8 mouse cellular contexts compared by ENCODE assay signal in the genomic region with DNA sequence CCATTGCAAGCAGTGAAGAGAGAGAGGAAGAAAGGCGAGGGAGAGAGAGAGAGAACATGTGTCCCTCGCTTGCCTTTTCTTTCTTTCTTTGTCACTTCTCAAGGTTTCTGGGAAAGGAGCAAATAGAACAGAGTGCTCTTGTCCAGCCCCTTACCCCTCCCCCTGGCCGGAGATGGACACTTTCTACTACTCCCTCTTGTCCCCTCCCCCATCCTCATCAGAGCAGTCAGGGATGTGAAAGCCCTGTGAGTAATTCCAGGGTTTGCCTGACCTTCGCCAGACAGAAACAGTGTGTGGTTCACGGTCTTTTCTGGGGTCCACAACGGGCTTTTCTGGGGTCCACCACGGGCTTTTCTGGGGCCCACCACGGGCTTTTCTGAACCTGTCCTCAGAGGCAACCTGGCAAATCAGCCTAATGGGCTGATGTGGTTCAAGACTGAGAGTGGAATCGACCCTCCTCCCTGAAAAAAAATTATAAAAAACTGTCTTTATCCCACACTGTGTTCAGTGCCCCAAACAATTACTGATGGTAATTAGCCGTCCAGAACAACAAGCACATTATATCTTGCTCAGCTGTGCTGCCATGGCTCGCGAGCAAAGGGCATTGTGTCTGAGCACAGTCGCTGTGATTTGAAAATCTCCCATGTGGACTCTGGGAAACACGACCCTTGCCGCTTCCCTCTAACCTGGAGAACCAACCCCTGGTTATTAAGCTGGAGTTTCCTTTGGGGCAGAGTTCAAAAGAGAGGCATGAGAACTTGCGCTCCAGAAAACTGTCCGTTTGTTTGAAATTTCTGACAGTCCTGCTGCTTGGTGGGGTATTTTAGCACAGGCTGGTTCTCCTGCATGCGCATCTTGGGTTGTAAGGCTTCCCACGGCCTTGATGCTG.
DNase-seq lines count a peak whose midpoint lies in the region; ATAC-seq and TF ChIP-seq lines count a peak whose summit lies in the region.

No protein-coding gene starts in this region.

- intact Hi-C loops in left cerebral cortex, postnatal 4 days (cut with DNase I) = no loop called here

- peak overlapping the region; percentile 65; the same call in 1 of the 2 replicates for H3K27ac ChIP-seq in forebrain, postnatal 0 days (ENCODE audit: low read depth, low read length)
- peak overlapping the region; percentile 59 for H3K27ac ChIP-seq in hindbrain, postnatal 0 days
- H3K27ac ChIP-seq in neural tube, embryonic 11.5 days (ENCODE audit: low read depth, low read length) = peak overlapping the region; percentile 49

- peak; percentile 81 for ATAC-seq in forebrain, postnatal 0 days
- ATAC-seq in hindbrain, postnatal 0 days = peak; percentile 90
- peak; percentile 90 for ATAC-seq in neural tube, embryonic 11.5 days (ENCODE audit: insufficient read depth, low FRiP score, low TSS enrichment)
- ATAC-seq in activated CD4-positive, CD25-positive, alpha-beta regulatory T cell, adult 4 months = no peak

- TF ChIP-seq CTCF in forebrain, postnatal 0 days (IDR thresholded peaks at IDR 0.05; ENCODE audit: low read depth) = no peak
- no peak for TF ChIP-seq CTCF in hindbrain, postnatal 0 days (IDR thresholded peaks at IDR 0.05; ENCODE audit: low read depth)

- H3K36me3 ChIP-seq in forebrain, postnatal 0 days (ENCODE audit: insufficient read depth) = no peaks in the 10 kb centered on the region
- H3K36me3 ChIP-seq in hindbrain, postnatal 0 days (ENCODE audit: insufficient read depth, low read length) = no peaks in the 10 kb centered on the region
- no peaks in the 10 kb centered on the region for H3K36me3 ChIP-seq in neural tube, embryonic 11.5 days (ENCODE audit: control insufficient read depth, insufficient read depth, low read length)

- no peaks in the 10 kb centered on the region for H3K27me3 ChIP-seq in forebrain, postnatal 0 days (ENCODE audit: insufficient read depth, low read length)
- H3K27me3 ChIP-seq in hindbrain, postnatal 0 days (ENCODE audit: insufficient read depth, low read length) = no peaks in the 10 kb centered on the region
- H3K27me3 ChIP-seq in neural tube, embryonic 11.5 days (ENCODE audit: control insufficient read depth, insufficient read depth, low read length) = no peaks in the 10 kb centered on the region

- WGBS in forebrain, postnatal 0 days = 10% methylated on average over 19 of the region's 19 CpGs
- 10% methylated on average over 19 of the region's 19 CpGs for WGBS in hindbrain, postnatal 0 days
- 24% methylated on average over 19 of the region's 19 CpGs for WGBS in neural tube, embryonic 11.5 days

- H3K4me2 ChIP-seq in forebrain, postnatal 0 days (ENCODE audit: low read depth) = peak overlapping the region; percentile 15; the same call in 1 of the 2 replicates
- H3K4me2 ChIP-seq in hindbrain, postnatal 0 days (ENCODE audit: low read depth, low read length) = peak overlapping the region; percentile 25; the same call in 1 of the 2 replicates
- peak overlapping the region; percentile 7; the same call in 1 of the 2 replicates for H3K4me2 ChIP-seq in neural tube, embryonic 11.5 days (ENCODE audit: low read depth)

- no peaks in the 10 kb centered on the region for H3K9me3 ChIP-seq in forebrain, postnatal 0 days (ENCODE audit: low read length)
- no peaks in the 10 kb centered on the region for H3K9me3 ChIP-seq in hindbrain, postnatal 0 days (ENCODE audit: low read length)
- no peaks in the 10 kb centered on the region for H3K9me3 ChIP-seq in neural tube, embryonic 11.5 days (ENCODE audit: control insufficient read depth, low read length)

- H3K4me3 ChIP-seq in forebrain, postnatal 0 days (ENCODE audit: low read depth, low read length) = no peak overlapping the region
- H3K4me3 ChIP-seq in hindbrain, postnatal 0 days (ENCODE audit: low read length) = no peak overlapping the region
- H3K4me3 ChIP-seq in neural tube, embryonic 11.5 days (ENCODE audit: low read depth, low read length) = no peak overlapping the region

- H3K9ac ChIP-seq in forebrain, postnatal 0 days = no peak overlapping the region
- peak overlapping the region; percentile 21; the same call in 1 of the 2 replicates for H3K9ac ChIP-seq in hindbrain, postnatal 0 days (replicated peaks; ENCODE audit: low read length)
- no peak overlapping the region for H3K9ac ChIP-seq in neural tube, embryonic 11.5 days (ENCODE audit: low read length)

- H3K4me1 ChIP-seq in forebrain, postnatal 0 days (ENCODE audit: insufficient read depth) = peaks cover 22% of the 10 kb centered on the region; the same call in 1 of the 2 replicates
- H3K4me1 ChIP-seq in hindbrain, postnatal 0 days (ENCODE audit: insufficient read depth, low read length) = peaks cover 21% of the 10 kb centered on the region
- peaks cover 13% of the 10 kb centered on the region for H3K4me1 ChIP-seq in neural tube, embryonic 11.5 days (ENCODE audit: control insufficient read depth, insufficient read depth, low read length)

- DNase-seq in MN1 (ENCODE audit: low spot score) = peak; percentile 60
- peak; percentile 75 for DNase-seq in adrenal gland, postnatal 14 days
- peak; percentile 51 for DNase-seq in forebrain, postnatal 0 days
- DNase-seq in hindbrain, postnatal 0 days (ENCODE audit: low spot score) = peak; percentile 74
- peak; percentile 69 for DNase-seq in left cerebral cortex, postnatal 4 days
- DNase-seq in neural tube, embryonic 11.5 days (ENCODE audit: low spot score) = peak; percentile 70
- no peak for DNase-seq in spleen, postnatal 14 days (ENCODE audit: low spot score in 2 of 2)

Comparison
In these comparisons a context has a peak if more than half of its experiments do, and no peak if none do; other contexts are left out.
1. DNase-seq: peak in MN1 (single experiment), adrenal gland, postnatal 14 days (single experiment), forebrain, postnatal 0 days (single experiment), hindbrain, postnatal 0 days (single experiment), left cerebral cortex, postnatal 4 days (single experiment) and neural tube, embryonic 11.5 days (single experiment); none in spleen, postnatal 14 days (0 of 2).
2. Peak in every context shown above with its lines, with median percentiles within 50 percentile points of each other: H3K27ac ChIP-seq and H3K4me2 ChIP-seq.